Mouse (Mus musculus): Measurements from ENCODE around the gene E130208F15Rik.

GRCm38 (mm10) chr7:30323795-30324194 is 2.3 kb downstream of the E130208F15Rik start, which contains the start of gene Sdhaf1:
- TF ChIP-seq CTCF (IDR thresholded peaks at IDR 0.05; ENCODE audit: control insufficient read depth, insufficient read depth, insufficient replicate concordance, low read depth, low read length) (no peak), POLR2A (IDR thresholded peaks at IDR 0.05; ENCODE audit: control insufficient read depth, low read depth, low read length) (no peak)
